Mouse (Mus musculus): ENCODE measurements around the gene Fam71f1. TPM values are rescaled to one million over a fixed set of nuclear protein-coding genes. Genes with fewer than 3 reads are reported as not detected.

The Fam71f1 gene
- polyA plus RNA-seq, 1 experiment from 2014 or later = 0.31 TPM

DNA sequence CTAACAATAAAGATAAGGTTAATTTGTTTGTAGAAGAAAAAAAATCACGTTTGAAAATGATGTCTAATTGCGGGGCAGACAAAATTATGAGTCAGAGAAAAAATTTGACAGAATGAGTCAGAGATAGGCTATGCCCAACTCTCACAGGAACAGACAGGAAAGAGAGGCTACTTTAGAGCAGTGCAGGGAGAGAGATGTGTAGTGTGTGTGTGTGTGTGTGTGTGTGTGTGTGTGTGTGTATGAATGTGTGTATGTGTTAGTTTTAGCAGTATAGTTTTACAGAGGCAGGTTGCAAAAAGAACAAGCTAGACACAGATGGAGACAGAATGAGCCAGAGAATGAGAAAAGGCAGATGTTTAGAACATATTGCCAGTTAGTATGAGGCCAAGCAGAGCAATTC lies 19.8 kb upstream of the Fam71f1 start:
- Histone ChIP-seq H3K27me3 (no peaks in the 10 kb centered on the region), H3K4me1 (no peaks in the 10 kb centered on the region; the same call in 1 of the 2 replicates), H3K4me3 (no peak overlapping the region), H3K36me3 (no peaks in the 10 kb centered on the region), H3K27ac (no peak overlapping the region), H3K9ac (no peak overlapping the region), H3K9me3 (no peaks in the 10 kb centered on the region), H3K4me2 (replicated peaks) (no peak overlapping the region)
- 61% methylated on average over 2 of the region's 2 CpGs for WGBS
- ATAC-seq (ENCODE audit: insufficient number of reproducible peaks, insufficient read depth, low FRiP score, low TSS enrichment) = no peak

DNA sequence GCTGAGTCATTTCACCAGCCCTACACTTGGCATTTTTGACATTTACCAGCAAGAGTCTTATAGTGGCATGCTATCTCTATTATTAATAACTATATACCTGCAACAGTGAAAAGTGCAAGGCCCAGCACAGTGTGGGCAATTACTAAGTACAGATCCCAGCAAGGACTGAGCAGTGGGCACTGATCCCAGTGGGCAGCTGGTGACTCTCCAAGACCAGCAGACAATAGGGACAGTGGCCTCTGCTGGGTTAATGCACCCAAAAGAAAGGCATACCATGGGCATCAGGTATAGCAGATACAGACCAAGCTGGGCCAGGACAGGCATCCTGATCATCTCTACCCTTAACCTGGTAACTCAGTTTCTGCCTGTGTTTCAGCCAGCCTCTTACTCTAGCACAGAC lies 15.7 kb upstream of the Fam71f1 start:
- Histone ChIP-seq H3K4me2 (replicated peaks) (no peak overlapping the region), H3K9ac (no peak overlapping the region), H3K4me3 (no peak overlapping the region), H3K27ac (no peak overlapping the region), H3K27me3 (no peaks in the 10 kb centered on the region), H3K9me3 (no peaks in the 10 kb centered on the region), H3K36me3 (no peaks in the 10 kb centered on the region), H3K4me1 (no peaks in the 10 kb centered on the region; the same call in 1 of the 2 replicates)
- no peak for ATAC-seq (ENCODE audit: insufficient number of reproducible peaks, insufficient read depth, low FRiP score, low TSS enrichment)

DNA sequence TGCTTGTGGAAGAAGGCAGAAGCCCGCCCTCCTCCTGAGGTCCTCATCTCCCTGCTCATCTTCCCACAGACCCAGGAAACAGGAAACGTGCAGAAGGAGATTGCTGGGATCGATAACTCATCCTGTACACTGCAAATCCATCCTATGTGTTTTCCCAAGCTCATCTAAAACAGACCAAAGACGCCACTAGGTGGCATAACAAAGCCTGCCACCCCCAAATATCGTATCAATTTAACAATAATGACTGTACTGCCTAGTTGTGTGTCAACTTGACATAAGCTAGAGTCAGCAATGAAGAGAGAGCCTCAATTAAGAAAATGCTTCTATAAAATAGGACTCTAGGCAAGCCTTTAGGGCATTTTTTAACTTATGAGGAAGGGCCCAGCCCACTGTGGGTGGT lies 15.2 kb upstream of the Fam71f1 start:
- Histone ChIP-seq H3K4me2 (replicated peaks) (no peak overlapping the region), H3K9me3 (no peaks in the 10 kb centered on the region), H3K9ac (no peak overlapping the region), H3K4me1 (no peaks in the 10 kb centered on the region; the same call in 1 of the 2 replicates), H3K27ac (no peak overlapping the region), H3K27me3 (no peaks in the 10 kb centered on the region), H3K36me3 (no peaks in the 10 kb centered on the region), H3K4me3 (no peak overlapping the region)
- WGBS = 47% methylated on average over 5 of the region's 5 CpGs
- no peak for ATAC-seq (ENCODE audit: insufficient number of reproducible peaks, insufficient read depth, low FRiP score, low TSS enrichment)

DNA sequence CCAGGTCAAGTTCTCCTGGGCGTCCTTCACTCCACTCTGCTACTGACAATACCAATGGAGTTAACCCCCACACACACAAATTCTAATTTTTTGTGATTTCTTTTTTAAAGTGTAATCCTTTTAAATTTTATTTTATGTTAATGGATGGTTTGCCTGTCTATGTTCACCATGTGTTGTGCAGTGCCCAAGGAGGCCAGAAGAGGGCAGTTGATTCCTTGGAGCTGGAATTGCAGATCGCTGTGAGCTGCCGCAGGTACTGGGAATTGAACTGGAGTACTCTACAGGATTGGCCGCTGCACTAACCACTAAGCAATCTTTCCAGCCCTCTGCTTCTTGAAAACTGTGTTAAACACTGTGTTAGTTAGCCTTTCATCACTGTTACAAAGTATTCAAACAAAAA lies 13.5 kb upstream of the Fam71f1 start:
- Histone ChIP-seq H3K36me3 (no peaks in the 10 kb centered on the region), H3K4me1 (no peaks in the 10 kb centered on the region; the same call in 1 of the 2 replicates), H3K4me3 (no peak overlapping the region), H3K4me2 (replicated peaks) (no peak overlapping the region), H3K27ac (no peak overlapping the region), H3K9ac (no peak overlapping the region), H3K27me3 (no peaks in the 10 kb centered on the region), H3K9me3 (no peaks in the 10 kb centered on the region)
- 86% methylated on average over 4 of the region's 4 CpGs for WGBS
- ATAC-seq (ENCODE audit: insufficient number of reproducible peaks, insufficient read depth, low FRiP score, low TSS enrichment) = no peak

DNA sequence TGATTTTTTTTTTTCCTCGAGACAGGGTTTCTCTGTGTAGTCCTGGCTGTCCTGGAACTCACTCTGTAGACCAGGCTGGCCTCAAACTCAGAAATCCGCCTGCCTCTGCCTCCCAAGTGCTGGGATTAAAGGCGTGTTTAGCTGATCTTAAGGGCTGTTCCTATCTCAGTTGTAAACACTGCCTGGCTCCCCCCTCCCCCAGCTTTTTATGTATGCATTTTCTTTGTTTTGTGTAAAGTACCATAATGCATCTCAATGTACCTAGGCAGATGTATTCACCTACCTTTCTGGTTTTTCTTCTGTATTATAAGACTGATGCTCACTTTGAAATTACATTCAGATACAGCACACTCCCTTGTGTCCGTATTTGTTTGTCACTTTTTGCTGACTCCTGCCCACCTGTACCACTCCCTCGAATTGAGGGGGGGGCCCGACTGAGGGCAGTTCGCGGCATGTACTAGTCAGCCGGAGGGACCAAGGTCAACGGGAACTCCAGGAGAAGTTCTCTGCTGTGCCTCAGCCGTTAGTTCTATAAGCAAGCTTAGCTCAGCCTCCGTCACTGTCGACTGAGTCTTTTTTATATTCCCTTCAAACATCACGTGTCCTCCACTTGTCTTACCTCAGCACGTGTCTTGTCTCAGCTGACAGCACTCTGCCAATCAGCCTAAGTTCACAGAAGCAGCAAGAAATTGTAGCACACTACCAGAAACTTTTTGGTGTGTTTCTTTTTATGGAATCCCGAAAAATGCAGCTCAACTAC lies 9.9 kb upstream of the Fam71f1 start:
- Histone ChIP-seq H3K9ac (no peak overlapping the region), H3K36me3 (no peaks in the 10 kb centered on the region), H3K4me3 (no peak overlapping the region), H3K27me3 (no peaks in the 10 kb centered on the region), H3K9me3 (no peaks in the 10 kb centered on the region), H3K4me1 (no peaks in the 10 kb centered on the region), H3K4me2 (replicated peaks) (no peak overlapping the region), H3K27ac (no peak overlapping the region)
- ATAC-seq (ENCODE audit: insufficient number of reproducible peaks, insufficient read depth, low FRiP score, low TSS enrichment) = no peak
- WGBS = 87% methylated on average over 16 of the region's 16 CpGs

DNA sequence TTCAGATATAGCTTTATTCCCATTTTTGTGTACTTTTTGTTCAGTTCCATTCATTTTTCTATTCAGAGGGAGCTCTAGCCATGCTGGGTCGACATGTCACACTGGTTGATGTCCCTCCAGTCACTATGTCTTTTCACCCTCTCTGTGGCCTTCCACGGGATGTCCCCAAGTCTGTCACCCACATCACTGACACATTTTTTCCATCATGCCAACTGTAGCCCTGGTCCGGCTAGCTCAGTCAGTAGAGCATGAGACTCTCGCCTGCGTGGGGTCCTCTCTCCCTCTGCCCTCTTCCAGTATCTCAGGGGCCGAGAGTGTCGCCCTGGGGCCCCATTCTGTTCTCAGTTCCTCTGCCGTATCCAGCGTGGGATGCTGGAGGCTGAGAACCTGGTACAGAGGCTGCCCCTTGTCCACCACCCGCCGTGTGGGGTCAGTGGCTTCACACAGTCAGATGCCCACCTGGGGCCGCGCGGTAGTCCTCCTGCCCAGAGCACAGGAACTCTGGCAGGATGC lies 5.2 kb upstream of the Fam71f1 start:
- Histone ChIP-seq H3K4me1 (no peaks in the 10 kb centered on the region), H3K27me3 (no peaks in the 10 kb centered on the region), H3K27ac (no peak overlapping the region), H3K9me3 (no peaks in the 10 kb centered on the region), H3K36me3 (no peaks in the 10 kb centered on the region), H3K4me3 (no peak overlapping the region), H3K9ac (no peak overlapping the region), H3K4me2 (replicated peaks) (no peak overlapping the region)
- 65% methylated on average over 14 of the region's 14 CpGs for WGBS
- ATAC-seq (ENCODE audit: insufficient number of reproducible peaks, insufficient read depth, low FRiP score, low TSS enrichment) = no peak

DNA sequence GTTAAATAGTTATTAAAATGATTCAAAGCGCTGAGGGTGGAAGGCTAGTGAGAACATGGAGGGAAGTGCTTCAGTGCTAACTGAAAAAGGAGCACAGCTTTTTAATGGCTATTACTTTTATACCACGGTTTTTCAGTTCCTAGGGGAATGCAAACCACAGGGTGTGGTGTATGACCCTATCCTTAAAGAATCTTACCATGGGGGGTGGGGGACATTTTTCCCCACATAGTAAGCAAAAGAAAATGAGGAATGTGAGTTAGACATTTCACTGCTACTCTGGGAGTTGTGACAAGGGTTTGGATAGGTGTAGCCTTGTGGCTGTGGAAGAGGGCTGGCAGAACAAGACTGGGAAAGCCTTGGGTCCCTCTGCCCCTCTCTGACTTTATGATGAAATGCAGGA lies 1.7 kb upstream of the Fam71f1 start:
- H3K9me3 ChIP-seq = no peaks in the 10 kb centered on the region
- WGBS = 69% methylated on average over 2 of the region's 2 CpGs
- no peak for ATAC-seq (ENCODE audit: insufficient number of reproducible peaks, insufficient read depth, low FRiP score, low TSS enrichment)
- no peak overlapping the region for H3K4me3 ChIP-seq
- no peak overlapping the region for H3K9ac ChIP-seq
- H3K27ac ChIP-seq = no peak overlapping the region
- no peaks in the 10 kb centered on the region for H3K4me1 ChIP-seq
- H3K27me3 ChIP-seq = no peaks in the 10 kb centered on the region
- H3K36me3 ChIP-seq = no peaks in the 10 kb centered on the region
- H3K4me2 ChIP-seq (replicated peaks) = no peak overlapping the region

DNA sequence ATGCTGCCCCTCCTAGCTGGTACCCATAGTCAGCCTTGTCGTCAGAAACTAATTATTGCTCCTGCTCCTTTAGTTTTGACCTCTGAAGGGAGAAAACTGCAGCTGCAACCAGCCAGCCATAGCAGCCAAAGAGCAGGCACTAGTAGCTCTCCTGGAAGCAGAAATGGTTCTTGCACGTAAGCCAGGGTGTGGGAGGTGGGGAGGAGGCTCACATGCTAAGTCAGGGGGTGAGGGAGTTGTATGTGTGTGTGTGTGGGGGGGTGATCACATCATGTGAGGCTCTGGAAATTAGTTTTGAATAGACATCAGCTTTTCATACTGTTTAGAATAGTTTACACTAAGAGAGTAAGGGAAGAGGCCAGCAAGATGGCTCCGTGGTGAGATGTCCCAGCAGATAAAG lies 999 bp upstream of the Fam71f1 start:
- Histone ChIP-seq H3K4me2 (replicated peaks) (no peak overlapping the region), H3K36me3 (no peaks in the 10 kb centered on the region), H3K27ac (no peak overlapping the region), H3K9me3 (no peaks in the 10 kb centered on the region), H3K9ac (no peak overlapping the region), H3K27me3 (no peaks in the 10 kb centered on the region), H3K4me1 (no peaks in the 10 kb centered on the region), H3K4me3 (no peak overlapping the region)
- 61% methylated on average over 3 of the region's 3 CpGs for WGBS
- ATAC-seq (ENCODE audit: insufficient number of reproducible peaks, insufficient read depth, low FRiP score, low TSS enrichment) = no peak

DNA sequence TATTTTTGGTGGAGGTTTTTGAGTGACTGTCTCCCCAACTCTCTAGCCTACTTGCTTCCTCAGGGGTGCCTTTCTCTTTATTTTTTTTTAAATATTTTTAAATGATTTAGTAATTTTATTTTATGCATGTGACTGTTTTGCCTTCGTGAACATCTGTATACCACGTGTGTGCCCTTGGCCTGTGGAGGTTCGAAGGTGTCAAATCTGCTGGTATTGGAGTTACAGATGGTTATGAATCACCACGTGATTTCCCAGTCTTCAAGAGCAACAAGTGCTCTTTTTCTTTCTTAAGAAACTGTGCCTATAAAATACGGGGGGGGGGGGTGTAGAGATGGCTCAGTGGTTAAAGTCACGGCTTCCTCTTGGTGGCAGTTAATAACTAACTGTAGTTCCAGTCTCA lies 2.6 kb downstream of the Fam71f1 start:
- no peak overlapping the region for H3K4me2 ChIP-seq (replicated peaks)
- no peaks in the 10 kb centered on the region for H3K27me3 ChIP-seq
- no peak overlapping the region for H3K4me3 ChIP-seq
- WGBS = 72% methylated on average over 6 of the region's 6 CpGs
- H3K27ac ChIP-seq = no peak overlapping the region
- no peaks in the 10 kb centered on the region for H3K36me3 ChIP-seq
- no peaks in the 10 kb centered on the region for H3K4me1 ChIP-seq
- no peak overlapping the region for H3K9ac ChIP-seq
- no peaks in the 10 kb centered on the region for H3K9me3 ChIP-seq
- ATAC-seq (ENCODE audit: insufficient number of reproducible peaks, insufficient read depth, low FRiP score, low TSS enrichment) = no peak

DNA sequence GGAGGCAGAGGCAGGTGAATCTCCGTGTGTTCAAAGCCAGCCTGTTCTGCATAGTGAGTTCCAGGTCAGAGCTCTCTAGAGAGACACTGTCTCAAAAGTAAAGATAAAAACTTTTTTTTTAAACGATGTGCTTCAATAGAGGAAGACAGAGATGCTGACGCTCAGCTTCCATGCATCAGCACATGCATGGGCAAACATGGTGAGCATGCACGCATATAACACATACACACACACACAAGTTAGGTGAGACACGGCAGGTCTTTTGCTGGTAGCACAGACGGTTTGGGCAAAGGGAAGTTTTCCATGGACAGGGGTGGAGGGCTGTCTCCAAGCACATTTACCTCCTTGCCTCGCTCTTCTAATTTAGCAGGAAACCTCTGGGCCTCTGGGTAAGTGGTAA lies 3.2 kb downstream of the Fam71f1 start:
- WGBS = 89% methylated on average over 7 of the region's 7 CpGs
- no peak overlapping the region for H3K4me2 ChIP-seq (replicated peaks)
- H3K9ac ChIP-seq = no peak overlapping the region
- ATAC-seq (ENCODE audit: insufficient number of reproducible peaks, insufficient read depth, low FRiP score, low TSS enrichment) = no peak
- no peak overlapping the region for H3K27ac ChIP-seq
- H3K4me1 ChIP-seq = no peaks in the 10 kb centered on the region
- H3K27me3 ChIP-seq = no peaks in the 10 kb centered on the region
- H3K9me3 ChIP-seq = no peaks in the 10 kb centered on the region
- no peaks in the 10 kb centered on the region for H3K36me3 ChIP-seq
- no peak overlapping the region for H3K4me3 ChIP-seq

DNA sequence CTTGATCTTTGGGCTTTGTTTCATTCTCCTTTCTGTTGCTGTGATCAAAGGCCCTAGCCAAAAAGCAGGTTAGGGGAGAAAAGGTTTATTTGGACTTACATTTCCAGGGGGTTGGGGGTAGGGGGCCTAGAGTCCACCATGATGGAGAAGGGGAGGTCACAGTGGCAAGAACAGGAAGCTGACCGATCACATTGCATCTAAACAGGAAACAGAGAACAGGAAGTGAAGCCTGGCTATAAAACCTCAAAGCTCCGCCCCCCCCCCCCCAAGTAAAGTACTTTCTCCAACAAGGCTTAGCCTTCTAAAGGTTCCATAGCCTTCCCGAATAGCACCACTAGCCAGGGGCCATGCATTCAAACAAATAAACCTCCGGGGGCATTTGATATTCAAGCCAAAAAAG lies 3.8 kb downstream of the Fam71f1 start:
- WGBS = 76% methylated on average over 4 of the region's 4 CpGs
- Histone ChIP-seq H3K9me3 (no peaks in the 10 kb centered on the region), H3K4me3 (no peak overlapping the region), H3K27ac (no peak overlapping the region), H3K4me2 (replicated peaks) (no peak overlapping the region), H3K36me3 (no peaks in the 10 kb centered on the region), H3K9ac (no peak overlapping the region), H3K27me3 (no peaks in the 10 kb centered on the region), H3K4me1 (no peaks in the 10 kb centered on the region)
- ATAC-seq (ENCODE audit: insufficient number of reproducible peaks, insufficient read depth, low FRiP score, low TSS enrichment) = no peak

DNA sequence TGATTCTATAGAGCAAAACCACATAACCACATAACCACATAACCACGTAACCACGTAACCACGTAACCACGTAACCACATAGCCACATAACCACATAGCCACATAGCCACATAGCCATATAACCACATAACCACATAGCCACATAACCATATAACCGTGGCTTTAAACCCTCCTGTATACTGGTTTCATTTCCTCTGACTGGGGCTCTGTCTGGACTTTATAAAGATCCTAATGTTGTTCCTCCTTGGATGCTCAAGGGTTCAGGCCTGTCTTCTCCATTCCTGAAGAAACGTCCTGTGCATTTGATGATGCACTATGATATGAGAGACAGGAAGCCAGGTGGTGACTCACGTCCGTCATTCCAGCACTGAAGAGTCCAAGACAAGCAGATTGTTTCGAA lies 8.0 kb downstream of the Fam71f1 start:
- no peak for ATAC-seq (ENCODE audit: insufficient number of reproducible peaks, insufficient read depth, low FRiP score, low TSS enrichment)
- Histone ChIP-seq H3K36me3 (no peaks in the 10 kb centered on the region), H3K4me2 (replicated peaks) (no peak overlapping the region), H3K27me3 (no peaks in the 10 kb centered on the region), H3K9me3 (no peaks in the 10 kb centered on the region), H3K9ac (no peak overlapping the region), H3K4me3 (no peak overlapping the region), H3K4me1 (no peaks in the 10 kb centered on the region), H3K27ac (no peak overlapping the region)
- WGBS = 84% methylated on average over 9 of the region's 9 CpGs
